Mouse (Mus musculus) C2C12 (cell line): ENCODE measurements around the gene Fam83c. TPM values are rescaled to one million over a fixed set of nuclear protein-coding genes. Genes with fewer than 3 reads are reported as not detected.

ENCODE experiments used
- H3K27me3 ChIP-seq: one replicate; pipeline ENCODE4 v1.6.1; 2011; ENCODE audit not compliant: control insufficient read depth, insufficient read depth, insufficient read length
- H3K36me3 ChIP-seq: one replicate; pipeline ENCODE4 v1.6.1; 2011; ENCODE audit not compliant: control insufficient read depth, insufficient read depth
- H3K4me3 ChIP-seq: one replicate; pipeline ENCODE4 v1.5.1; 2011; ENCODE audit warnings: mild to moderate bottlenecking, control low read depth; ENCODE audit not compliant: poor library complexity, insufficient read depth, severe bottlenecking
- H3K79me2 ChIP-seq: one replicate; pipeline ENCODE4 v1.6.1; 2011; ENCODE audit not compliant: control insufficient read depth, insufficient read depth
- H3K79me3 ChIP-seq: one replicate; pipeline ENCODE4 v1.6.1; 2011; ENCODE audit warnings: low read depth, control low read depth
- H3ac ChIP-seq: one replicate; pipeline ENCODE3; 2011; ENCODE audit warnings: low read depth; ENCODE audit not compliant: control insufficient read depth, insufficient read length
- CEBPB ChIP-seq: IDR thresholded peaks from one replicate; pipeline ENCODE4 v1.6.1; 2011; ENCODE audit warnings: low read depth, mild to moderate bottlenecking, control low read depth, moderate library complexity
- CTCF ChIP-seq: IDR thresholded peaks from one replicate; pipeline ENCODE4 v1.5.1; 2011; ENCODE audit not compliant: control insufficient read depth, insufficient read depth, insufficient read length
- FOSL1 ChIP-seq: IDR thresholded peaks from one replicate; pipeline ENCODE4 v1.8.0; 2011; ENCODE audit warnings: mild to moderate bottlenecking, low read length; ENCODE audit not compliant: poor library complexity, insufficient read depth, severe bottlenecking
- MAX ChIP-seq: IDR thresholded peaks from one replicate; pipeline ENCODE4 v1.6.1; 2011; ENCODE audit warnings: mild to moderate bottlenecking, control low read depth
- MYOD1 ChIP-seq: IDR thresholded peaks from one replicate; pipeline ENCODE4 v1.6.1; 2011; ENCODE audit warnings: low read depth; ENCODE audit not compliant: control insufficient read depth, insufficient read length
- MYOG ChIP-seq: IDR thresholded peaks from one replicate; pipeline ENCODE4 v1.6.1; 2011; ENCODE audit not compliant: control insufficient read depth, insufficient read length; ENCODE audit errors: extremely low read depth
- USF1 ChIP-seq: IDR thresholded peaks from one replicate; pipeline ENCODE4 v1.6.1; 2011; ENCODE audit warnings: low read depth, mild to moderate bottlenecking, control low read depth, moderate library complexity
- long read RNA-seq, 2 experiments: library from polyadenylated mRNA; unstranded; transcript quantifications; one replicate each; pipeline ENCODE4 v2.0.0; 2019 to 2020
- polyA plus RNA-seq: library from polyadenylated mRNA; unstranded; fragments of >200 nt; fragmentation: generic; extraction: Trizol; gene quantifications from one replicate; pipeline ENCODE4 v1.2.1, GENCODE M21; 2012; ENCODE audit warnings: missing spikeins

The Fam83c gene
- 0.02 TPM for polyA plus RNA-seq
- long read RNA-seq, experiment 1, result 0 reads
- long read RNA-seq, experiment 2, result 0 reads

DNA sequence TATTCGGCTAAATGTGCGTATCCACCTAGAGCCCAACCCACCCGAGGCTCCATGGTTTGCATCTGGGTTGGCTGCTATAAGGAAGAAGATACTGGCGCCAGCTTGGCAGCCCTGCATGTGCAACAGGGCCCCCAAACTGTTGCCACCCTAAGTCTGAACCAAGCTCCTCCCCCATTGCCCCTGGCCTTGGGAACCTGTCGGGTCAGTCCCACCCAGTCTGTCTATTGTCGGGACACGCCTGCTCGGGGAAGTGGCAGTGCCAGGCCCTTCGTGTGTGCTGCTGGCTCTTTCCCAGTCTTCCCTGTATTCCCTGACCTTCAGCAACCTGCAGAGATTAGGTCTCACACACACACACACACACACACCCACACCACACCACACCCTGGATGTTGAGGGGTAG is at the start of gene Fam83c:
Gene Fam83c (minus strand): TSS at position 123 of the 400 bp plus-strand sequence.
- no peak for TF ChIP-seq CEBPB
- no peak for TF ChIP-seq FOSL1
- no peak for TF ChIP-seq MAX
- TF ChIP-seq CTCF, result no peak
- no peak for TF ChIP-seq MYOD1
- no peak for TF ChIP-seq MYOG
- no peak for TF ChIP-seq USF1
- no peaks in the 10 kb centered on the region for H3K27me3 ChIP-seq
- H3K36me3 ChIP-seq, result no peaks in the 10 kb centered on the region
- no peaks in the 10 kb centered on the region for H3K79me2 ChIP-seq
- no peaks in the 10 kb centered on the region for H3K79me3 ChIP-seq
- H3K4me3 ChIP-seq, result no peak within 1 kb of the TSS
- H3ac ChIP-seq, result no peak within 1 kb of the TSS

- no peaks in the 10 kb centered on the region for H3K27me3 ChIP-seq
- no peak overlapping the region for H3K4me3 ChIP-seq
- peaks cover 30% of the 10 kb centered on the region for H3K36me3 ChIP-seq
- H3K79me2 ChIP-seq, result peaks cover 36% of the 10 kb centered on the region
- no peak overlapping the region for H3ac ChIP-seq
- TF ChIP-seq MAX (no peak), MYOD1 (no peak)
- no peaks in the 10 kb centered on the region for H3K79me3 ChIP-seq
Measured at GRCm38 (mm10) chr2:155882087-155882486, 47.4 kb upstream of the Fam83c start.

- Histone ChIP-seq H3K79me3 (no peaks in the 10 kb centered on the region), H3K79me2 (peaks cover 23% of the 10 kb centered on the region), H3K36me3 (peaks cover 44% of the 10 kb centered on the region), H3K27me3 (no peaks in the 10 kb centered on the region), H3K4me3 (no peak overlapping the region), H3ac (no peak overlapping the region)
- TF ChIP-seq MAX (peak; percentile 35), USF1 (no peak), FOSL1 (no peak), CTCF (no peak), MYOD1 (no peak), MYOG (no peak), CEBPB (peak; percentile 94)
Measured at GRCm38 (mm10) chr2:155878964-155879876, 44.6 kb upstream of the Fam83c start.

- Histone ChIP-seq H3ac (no peak overlapping the region), H3K36me3 (peaks cover 41% of the 10 kb centered on the region), H3K79me2 (peaks cover 9% of the 10 kb centered on the region), H3K4me3 (no peak overlapping the region), H3K27me3 (no peaks in the 10 kb centered on the region), H3K79me3 (no peaks in the 10 kb centered on the region)
- TF ChIP-seq CEBPB, result no peak
- no peak for TF ChIP-seq USF1
- TF ChIP-seq CTCF, result no peak
- TF ChIP-seq MAX, result no peak
- no peak for TF ChIP-seq FOSL1
- TF ChIP-seq MYOG, result no peak
- no peak for TF ChIP-seq MYOD1
Measured at GRCm38 (mm10) chr2:155873636-155874035, 39.0 kb upstream of the Fam83c start.

GRCm38 (mm10) chr2:155872930-155873507 is 38.4 kb upstream of the Fam83c start:
- Histone ChIP-seq H3K36me3 (peaks cover 41% of the 10 kb centered on the region), H3K79me3 (no peaks in the 10 kb centered on the region), H3ac (no peak overlapping the region), H3K4me3 (no peak overlapping the region), H3K27me3 (no peaks in the 10 kb centered on the region), H3K79me2 (peaks cover 6% of the 10 kb centered on the region)
- TF ChIP-seq USF1, result no peak
- no peak for TF ChIP-seq MYOD1
- no peak for TF ChIP-seq CTCF
- no peak for TF ChIP-seq MAX
- no peak for TF ChIP-seq FOSL1
- no peak for TF ChIP-seq CEBPB
- no peak for TF ChIP-seq MYOG

DNA sequence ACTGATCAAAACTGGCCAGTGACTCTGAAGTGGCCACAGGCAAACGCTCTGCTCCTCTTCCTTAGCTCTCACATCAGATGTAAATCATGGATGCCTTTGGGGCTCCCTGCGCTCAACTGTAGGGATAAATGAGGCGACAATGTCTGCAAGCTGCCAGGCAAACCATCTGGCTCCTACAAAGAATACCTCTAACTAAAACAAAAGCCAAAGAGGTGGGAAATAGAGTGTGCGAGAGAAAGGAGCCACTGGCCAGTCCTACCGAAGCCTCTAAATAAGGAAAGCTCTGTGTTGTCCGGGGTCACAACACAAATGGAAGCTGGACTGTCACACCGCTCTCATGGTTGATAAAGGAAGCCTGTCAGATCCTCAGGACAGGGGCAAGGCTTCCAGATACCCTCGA is 37.8 kb upstream of the Fam83c start:
- Histone ChIP-seq H3K36me3 (peaks cover 36% of the 10 kb centered on the region), H3ac (no peak overlapping the region)
- TF ChIP-seq MAX (no peak), CEBPB (no peak), MYOD1 (no peak), USF1 (no peak), MYOG (no peak), CTCF (no peak), FOSL1 (no peak)

More for the DNA sequence above, 37.8 kb upstream of the Fam83c start:
- peaks cover under 1% of the 10 kb centered on the region for H3K79me2 ChIP-seq
- H3K27me3 ChIP-seq, result no peaks in the 10 kb centered on the region
- H3K4me3 ChIP-seq, result no peak overlapping the region
- no peaks in the 10 kb centered on the region for H3K79me3 ChIP-seq
